Mouse (Mus musculus) spleen, adult 2 months (tissue): ENCODE results near the gene Pter.

ENCODE experiments used
- CTCF ChIP-seq: fragments of 200-500 bp; IDR thresholded peaks from 2 replicates; pipeline ENCODE4 v1.5.1; 2011; ENCODE audit warnings: mild to moderate bottlenecking, inconsistent platforms; ENCODE audit not compliant: insufficient read depth, insufficient read length, insufficient replicate concordance; ENCODE audit errors: extremely low read depth
- POLR2A ChIP-seq: fragments of 200-500 bp; IDR thresholded peaks from 2 replicates; pipeline ENCODE4 v1.6.1; 2011; ENCODE audit warnings: low read depth, low read length, inconsistent platforms

GRCm38 (mm10) chr2:12973752-12974151, 49.9 kb downstream of the Pter start:
- no peak for TF ChIP-seq CTCF
- TF ChIP-seq POLR2A: no peak
